Mouse (Mus musculus): ENCODE results near the gene Aox4. TPM values are rescaled to one million over a fixed set of nuclear protein-coding genes. Genes with fewer than 3 reads are reported as not detected.

The Aox4 gene
- total and polyA plus RNA-seq, 2 experiments from 2014 or later = not detected

GRCm38 (mm10) chr1:58195541-58195940 is 14.7 kb upstream of the Aox4 start:
- ATAC-seq (ENCODE audit: insufficient read depth, low read depth) (no peak), DNase-seq (ENCODE audit: low spot score) (no peak)
- WGBS = 17% methylated on average over 10 of the region's 10 CpGs
- Histone ChIP-seq H3K36me3 (replicated peaks; ENCODE audit: control insufficient read depth, insufficient read depth, low read length) (no peaks in the 10 kb centered on the region), H3K4me3 (ENCODE audit: low read depth, low read length) (no peak overlapping the region), H3K27ac (ENCODE audit: low read depth) (no peak overlapping the region), H3K27me3 (ENCODE audit: control insufficient read depth, insufficient read depth, low read length) (no peaks in the 10 kb centered on the region; the same call in 1 of the 2 replicates), H3K4me1 (ENCODE audit: control insufficient read depth, insufficient read depth) (0 out of 2 replicates have a peak, but pooled peaks cover 6% of the 10 kb centered on the region), H3K9ac (replicated peaks; ENCODE audit: low read depth, low read length) (no peak overlapping the region), H3K4me2 (ENCODE audit: low read depth, low read length) (peak overlapping the region; percentile 34), H3K9me3 (replicated peaks; ENCODE audit: control insufficient read depth, low read length) (no peaks in the 10 kb centered on the region)
- TF ChIP-seq EP300 (IDR thresholded peaks at IDR 0.05; ENCODE audit: low read depth) (no peak), CTCF (IDR thresholded peaks at IDR 0.05; ENCODE audit: low read depth) (no peak)

- H3K4me1 ChIP-seq (ENCODE audit: control insufficient read depth, insufficient read depth) = 0 out of 2 replicates have a peak, but pooled peaks cover 6% of the 10 kb centered on the region
- TF ChIP-seq EP300 (IDR thresholded peaks at IDR 0.05; ENCODE audit: low read depth) (no peak), CTCF (IDR thresholded peaks at IDR 0.05; ENCODE audit: low read depth) (no peak)
- H3K27ac ChIP-seq (ENCODE audit: low read depth) = no peak overlapping the region
- no peaks in the 10 kb centered on the region; the same call in 1 of the 2 replicates for H3K27me3 ChIP-seq (ENCODE audit: control insufficient read depth, insufficient read depth, low read length)
- H3K4me3 ChIP-seq (ENCODE audit: low read depth, low read length) = no peak overlapping the region
- DNase-seq (ENCODE audit: low spot score) (no peak), ATAC-seq (ENCODE audit: insufficient read depth, low read depth) (no peak)
- no peaks in the 10 kb centered on the region for H3K36me3 ChIP-seq (replicated peaks; ENCODE audit: control insufficient read depth, insufficient read depth, low read length)
- no peak overlapping the region for H3K9ac ChIP-seq (replicated peaks; ENCODE audit: low read depth, low read length)
- no peak overlapping the region for H3K4me2 ChIP-seq (ENCODE audit: low read depth, low read length)
- WGBS = 78% methylated on average over 9 of the region's 9 CpGs
- H3K9me3 ChIP-seq (replicated peaks; ENCODE audit: control insufficient read depth, low read length) = no peaks in the 10 kb centered on the region
Measured at GRCm38 (mm10) chr1:58197023-58197422, 13.2 kb upstream of the Aox4 start.

GRCm38 (mm10) chr1:58198386-58198785 is 11.8 kb upstream of the Aox4 start:
- 29% methylated on average over 4 of the region's 4 CpGs for WGBS
- DNase-seq (ENCODE audit: low spot score) (no peak), ATAC-seq (ENCODE audit: insufficient read depth, low read depth) (no peak)
- H3K9ac ChIP-seq (replicated peaks; ENCODE audit: low read depth, low read length) = no peak overlapping the region
- no peaks in the 10 kb centered on the region for H3K9me3 ChIP-seq (replicated peaks; ENCODE audit: control insufficient read depth, low read length)
- no peak for TF ChIP-seq CTCF (IDR thresholded peaks at IDR 0.05; ENCODE audit: low read depth)
- no peak for TF ChIP-seq EP300 (IDR thresholded peaks at IDR 0.05; ENCODE audit: low read depth)
- no peak overlapping the region for H3K4me2 ChIP-seq (ENCODE audit: low read depth, low read length)
- 0 out of 2 replicates have a peak, but pooled peaks cover 6% of the 10 kb centered on the region for H3K4me1 ChIP-seq (ENCODE audit: control insufficient read depth, insufficient read depth)
- H3K27ac ChIP-seq (ENCODE audit: low read depth) = no peak overlapping the region
- H3K36me3 ChIP-seq (replicated peaks; ENCODE audit: control insufficient read depth, insufficient read depth, low read length) = no peaks in the 10 kb centered on the region
- H3K4me3 ChIP-seq (ENCODE audit: low read depth, low read length) = no peak overlapping the region
- H3K27me3 ChIP-seq (ENCODE audit: control insufficient read depth, insufficient read depth, low read length) = no peaks in the 10 kb centered on the region; the same call in 1 of the 2 replicates

- H3K4me2 ChIP-seq (ENCODE audit: low read depth, low read length) = no peak overlapping the region
- no peak overlapping the region for H3K27ac ChIP-seq (ENCODE audit: low read depth)
- no peaks in the 10 kb centered on the region for H3K9me3 ChIP-seq (replicated peaks; ENCODE audit: control insufficient read depth, low read length)
- ATAC-seq (ENCODE audit: insufficient read depth, low read depth) (no peak), DNase-seq (ENCODE audit: low spot score) (no peak)
- no peak for TF ChIP-seq EP300 (IDR thresholded peaks at IDR 0.05; ENCODE audit: low read depth)
- no peak for TF ChIP-seq CTCF (IDR thresholded peaks at IDR 0.05; ENCODE audit: low read depth)
- no peaks in the 10 kb centered on the region for H3K36me3 ChIP-seq (replicated peaks; ENCODE audit: control insufficient read depth, insufficient read depth, low read length)
- no peaks in the 10 kb centered on the region for H3K27me3 ChIP-seq (ENCODE audit: control insufficient read depth, insufficient read depth, low read length)
- H3K4me1 ChIP-seq (ENCODE audit: control insufficient read depth, insufficient read depth) = no peaks in the 10 kb centered on the region
- WGBS = 84% methylated on average over 7 of the region's 7 CpGs
- H3K4me3 ChIP-seq (ENCODE audit: low read depth, low read length) = no peak overlapping the region
- no peak overlapping the region for H3K9ac ChIP-seq (replicated peaks; ENCODE audit: low read depth, low read length)
Measured at GRCm38 (mm10) chr1:58212805-58213204, 2.6 kb downstream of the Aox4 start.

- ATAC-seq (ENCODE audit: insufficient read depth, low read depth) = no peak
- Histone ChIP-seq H3K36me3 (replicated peaks; ENCODE audit: control insufficient read depth, insufficient read depth, low read length) (no peaks in the 10 kb centered on the region), H3K9me3 (replicated peaks; ENCODE audit: control insufficient read depth, low read length) (no peaks in the 10 kb centered on the region), H3K9ac (replicated peaks; ENCODE audit: low read depth, low read length) (no peak overlapping the region), H3K27me3 (ENCODE audit: control insufficient read depth, insufficient read depth, low read length) (no peaks in the 10 kb centered on the region), H3K4me3 (ENCODE audit: low read depth, low read length) (no peak overlapping the region), H3K4me1 (ENCODE audit: control insufficient read depth, insufficient read depth) (no peaks in the 10 kb centered on the region), H3K27ac (ENCODE audit: low read depth) (no peak overlapping the region), H3K4me2 (ENCODE audit: low read depth, low read length) (no peak overlapping the region)
- no peak for TF ChIP-seq EP300 (IDR thresholded peaks at IDR 0.05; ENCODE audit: low read depth)
- no peak for TF ChIP-seq CTCF (IDR thresholded peaks at IDR 0.05; ENCODE audit: low read depth)
- DNase-seq (ENCODE audit: low spot score) = no peak
- 81% methylated on average over 5 of the region's 5 CpGs for WGBS
Measured at GRCm38 (mm10) chr1:58213838-58214237, 3.6 kb downstream of the Aox4 start.

GRCm38 (mm10) chr1:58215353-58215752 is 5.2 kb downstream of the Aox4 start:
- no peak overlapping the region for H3K9ac ChIP-seq (replicated peaks; ENCODE audit: low read depth, low read length)
- no peak overlapping the region for H3K4me3 ChIP-seq (ENCODE audit: low read depth, low read length)
- H3K9me3 ChIP-seq (replicated peaks; ENCODE audit: control insufficient read depth, low read length) = no peaks in the 10 kb centered on the region
- no peak overlapping the region for H3K4me2 ChIP-seq (ENCODE audit: low read depth, low read length)
- H3K27me3 ChIP-seq (ENCODE audit: control insufficient read depth, insufficient read depth, low read length) = no peaks in the 10 kb centered on the region
- DNase-seq (ENCODE audit: low spot score) (no peak), ATAC-seq (ENCODE audit: insufficient read depth, low read depth) (no peak)
- no peaks in the 10 kb centered on the region for H3K4me1 ChIP-seq (ENCODE audit: control insufficient read depth, insufficient read depth)
- TF ChIP-seq EP300 (IDR thresholded peaks at IDR 0.05; ENCODE audit: low read depth) (no peak), CTCF (IDR thresholded peaks at IDR 0.05; ENCODE audit: low read depth) (no peak)
- H3K36me3 ChIP-seq (replicated peaks; ENCODE audit: control insufficient read depth, insufficient read depth, low read length) = no peaks in the 10 kb centered on the region
- WGBS = 82% methylated on average over 4 of the region's 4 CpGs
- no peak overlapping the region for H3K27ac ChIP-seq (ENCODE audit: low read depth)

Measured in heart, postnatal 0 days (tissue).